Mouse (Mus musculus): ENCODE results near the gene Chadl.

The Chadl gene

GRCm38 (mm10) chr15:81694891-81695290 lies 2.2 kb downstream of the Chadl start:
- Histone ChIP-seq H3K27me3 (ENCODE audit: insufficient read depth, low read length) (peaks cover 59% of the 10 kb centered on the region), H3K4me3 (replicated peaks; ENCODE audit: low read length) (peak overlapping the region; percentile 83), H3K4me1 (replicated peaks; ENCODE audit: low read depth, low read length) (peaks cover 46% of the 10 kb centered on the region), H3K36me3 (ENCODE audit: insufficient read depth, low read length) (peaks cover 5% of the 10 kb centered on the region; the same call in 1 of the 2 replicates), H3K9me3 (ENCODE audit: low read length) (no peaks in the 10 kb centered on the region)
- TF ChIP-seq NANOG (IDR thresholded peaks at IDR 0.05; ENCODE audit: borderline replicate concordance, low read length) (no peak), CTCF (conservative IDR thresholded peaks at IDR 0.05; ENCODE audit: low read length) (no peak), POU5F1 (IDR thresholded peaks at IDR 0.05; ENCODE audit: borderline replicate concordance, low read length) (no peak)

- peaks cover 39% of the 10 kb centered on the region for H3K4me1 ChIP-seq (replicated peaks; ENCODE audit: low read depth, low read length)
- TF ChIP-seq CTCF (conservative IDR thresholded peaks at IDR 0.05; ENCODE audit: low read length) (no peak), NANOG (IDR thresholded peaks at IDR 0.05; ENCODE audit: borderline replicate concordance, low read length) (no peak), POU5F1 (IDR thresholded peaks at IDR 0.05; ENCODE audit: borderline replicate concordance, low read length) (no peak)
- peaks cover 59% of the 10 kb centered on the region for H3K27me3 ChIP-seq (ENCODE audit: insufficient read depth, low read length)
- peak overlapping the region; percentile 83 for H3K4me3 ChIP-seq (replicated peaks; ENCODE audit: low read length)
- H3K36me3 ChIP-seq (ENCODE audit: insufficient read depth, low read length): peaks cover 10% of the 10 kb centered on the region
- no peaks in the 10 kb centered on the region for H3K9me3 ChIP-seq (ENCODE audit: low read length)
These were observed 2.9 kb downstream of the Chadl start for GRCm38 (mm10) chr15:81693967-81694881.

- Histone ChIP-seq H3K4me1 (replicated peaks; ENCODE audit: low read depth, low read length) (peaks cover 32% of the 10 kb centered on the region), H3K9me3 (ENCODE audit: low read length) (no peaks in the 10 kb centered on the region), H3K36me3 (ENCODE audit: insufficient read depth, low read length) (peaks cover 18% of the 10 kb centered on the region), H3K4me3 (replicated peaks; ENCODE audit: low read length) (peak overlapping the region; percentile 83), H3K27me3 (ENCODE audit: insufficient read depth, low read length) (peaks cover 59% of the 10 kb centered on the region)
- TF ChIP-seq CTCF (conservative IDR thresholded peaks at IDR 0.05; ENCODE audit: low read length) (no peak), NANOG (IDR thresholded peaks at IDR 0.05; ENCODE audit: borderline replicate concordance, low read length) (0 out of 2 replicates have a peak, but pooled peaks have one; percentile 3)
These were observed 3.6 kb downstream of the Chadl start for GRCm38 (mm10) chr15:81693366-81693966.

- H3K4me1 ChIP-seq (replicated peaks; ENCODE audit: low read depth, low read length): peaks cover 6% of the 10 kb centered on the region; the same call in 1 of the 2 replicates
- H3K9me3 ChIP-seq (ENCODE audit: low read length): no peaks in the 10 kb centered on the region
- H3K36me3 ChIP-seq (ENCODE audit: insufficient read depth, low read length): peaks cover 100% of the 10 kb centered on the region
- H3K4me3 ChIP-seq (replicated peaks; ENCODE audit: low read length): no peak overlapping the region
- H3K27me3 ChIP-seq (ENCODE audit: insufficient read depth, low read length): no peaks in the 10 kb centered on the region
- TF ChIP-seq POU5F1 (IDR thresholded peaks at IDR 0.05; ENCODE audit: borderline replicate concordance, low read length): no peak
- no peak for TF ChIP-seq NANOG (IDR thresholded peaks at IDR 0.05; ENCODE audit: borderline replicate concordance, low read length)
- TF ChIP-seq CTCF (conservative IDR thresholded peaks at IDR 0.05; ENCODE audit: low read length): no peak
These were observed 16.7 kb downstream of the Chadl start for GRCm38 (mm10) chr15:81680301-81680805.

- H3K4me1 ChIP-seq (replicated peaks; ENCODE audit: low read depth, low read length): peaks cover 6% of the 10 kb centered on the region; the same call in 1 of the 2 replicates
- peaks cover 99% of the 10 kb centered on the region for H3K36me3 ChIP-seq (ENCODE audit: insufficient read depth, low read length)
- TF ChIP-seq NANOG (IDR thresholded peaks at IDR 0.05; ENCODE audit: borderline replicate concordance, low read length) (no peak), CTCF (conservative IDR thresholded peaks at IDR 0.05; ENCODE audit: low read length) (no peak), POU5F1 (IDR thresholded peaks at IDR 0.05; ENCODE audit: borderline replicate concordance, low read length) (no peak)
- H3K4me3 ChIP-seq (replicated peaks; ENCODE audit: low read length): no peak overlapping the region
- H3K27me3 ChIP-seq (ENCODE audit: insufficient read depth, low read length): no peaks in the 10 kb centered on the region
- H3K9me3 ChIP-seq (ENCODE audit: low read length): no peaks in the 10 kb centered on the region
These were observed 20.4 kb downstream of the Chadl start for GRCm38 (mm10) chr15:81676637-81677036.

GRCm38 (mm10) chr15:81670231-81670640 lies 26.9 kb downstream of the Chadl start:
- Histone ChIP-seq H3K36me3 (ENCODE audit: insufficient read depth, low read length) (peaks cover 83% of the 10 kb centered on the region), H3K27me3 (ENCODE audit: insufficient read depth, low read length) (no peaks in the 10 kb centered on the region), H3K4me1 (replicated peaks; ENCODE audit: low read depth, low read length) (peaks cover 47% of the 10 kb centered on the region), H3K9me3 (ENCODE audit: low read length) (no peaks in the 10 kb centered on the region), H3K4me3 (replicated peaks; ENCODE audit: low read length) (no peak overlapping the region)
- TF ChIP-seq CTCF (conservative IDR thresholded peaks at IDR 0.05; ENCODE audit: low read length) (peak; percentile 63), POU5F1 (IDR thresholded peaks at IDR 0.05; ENCODE audit: borderline replicate concordance, low read length) (no peak), NANOG (IDR thresholded peaks at IDR 0.05; ENCODE audit: borderline replicate concordance, low read length) (no peak)

GRCm38 (mm10) chr15:81666957-81667356 lies 30.1 kb downstream of the Chadl start:
- H3K9me3 ChIP-seq (ENCODE audit: low read length): no peaks in the 10 kb centered on the region
- H3K27me3 ChIP-seq (ENCODE audit: insufficient read depth, low read length): no peaks in the 10 kb centered on the region
- H3K4me1 ChIP-seq (replicated peaks; ENCODE audit: low read depth, low read length): peaks cover 71% of the 10 kb centered on the region
- H3K4me3 ChIP-seq (replicated peaks; ENCODE audit: low read length): peak overlapping the region; percentile 29; the same call in 1 of the 2 replicates
- TF ChIP-seq POU5F1 (IDR thresholded peaks at IDR 0.05; ENCODE audit: borderline replicate concordance, low read length): no peak
- peak; percentile 60 for TF ChIP-seq CTCF (conservative IDR thresholded peaks at IDR 0.05; ENCODE audit: low read length)
- no peak for TF ChIP-seq NANOG (IDR thresholded peaks at IDR 0.05; ENCODE audit: borderline replicate concordance, low read length)
- peaks cover 51% of the 10 kb centered on the region for H3K36me3 ChIP-seq (ENCODE audit: insufficient read depth, low read length)
